Mouse (Mus musculus) liver, postnatal 0 days (tissue): Measurements from ENCODE around the gene Myo18a.

Experiments
- CTCF ChIP-seq: sonication (generic); IDR thresholded peaks from 2 replicates; pipeline ENCODE4 v1.5.1; 2016; ENCODE audit warnings: antibody characterized with exemption, low read depth
- EP300 ChIP-seq: IDR thresholded peaks from 2 replicates; pipeline ENCODE4 v1.6.1; 2016; ENCODE audit warnings: antibody characterized with exemption, low read depth, mild to moderate bottlenecking

DNA sequence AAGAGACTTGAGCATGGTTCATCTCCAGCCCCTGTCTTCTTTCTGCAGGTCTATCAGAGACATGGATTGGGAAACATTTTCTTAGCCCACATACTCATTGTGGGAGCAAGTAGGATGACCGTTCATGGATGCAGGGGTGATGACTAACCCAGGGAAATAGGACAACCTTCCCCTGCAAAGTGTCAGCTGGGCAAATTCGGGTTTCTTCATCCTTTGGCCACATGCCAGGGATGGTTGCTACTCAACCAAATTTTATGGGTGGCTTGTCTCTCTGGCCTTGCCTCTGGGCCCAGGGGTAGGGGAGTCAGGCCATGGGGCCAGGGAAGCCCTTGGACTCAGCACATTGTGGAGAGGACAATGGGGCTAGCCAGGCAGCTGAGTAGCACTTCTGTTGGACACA, 34.5 kb upstream of the Myo18a start:
- TF ChIP-seq EP300, result no peak
- no peak for TF ChIP-seq CTCF
